Mouse (Mus musculus) MEL (cell line): ENCODE results near the gene Kpna2.
A peak's percentile ranks its signal among the peaks of the same experiment; 100 is the strongest.

Experiments
- CTCF ChIP-seq, 3 experiments: IDR thresholded peaks in 2 of 3; conservative IDR thresholded peaks in 1 of 3; 2 replicates each; pipeline ENCODE4 v1.5.1; 2011 to 2012; ENCODE audit warnings: low read length in 3 of 3, low read depth in 2 of 3, mild to moderate bottlenecking in 2 of 3, improper control_type of control experiment in 1 of 3, inconsistent platforms in 1 of 3, mixed read lengths in 1 of 3, moderate library complexity in 1 of 3; ENCODE audit not compliant: control insufficient read depth in 1 of 3, insufficient read depth in 1 of 3, poor library complexity in 1 of 3, severe bottlenecking in 1 of 3
- ETS1 ChIP-seq: IDR thresholded peaks from 2 replicates; pipeline ENCODE4 v1.6.1; 2012; ENCODE audit warnings: low read depth, mild to moderate bottlenecking, inconsistent platforms, low read length, improper control_type of control experiment, moderate library complexity
- JUND ChIP-seq: IDR thresholded peaks from 2 replicates; pipeline ENCODE4 v1.6.1; 2011; ENCODE audit warnings: low read depth, mild to moderate bottlenecking, improper control_type of control experiment, low read length
- MAX ChIP-seq: IDR thresholded peaks from 2 replicates; pipeline ENCODE4 v1.6.1; 2011; ENCODE audit warnings: low read length, improper control_type of control experiment
- MAZ ChIP-seq: IDR thresholded peaks from 2 replicates; pipeline ENCODE4 v1.6.1; 2012; ENCODE audit warnings: low read depth, mild to moderate bottlenecking, inconsistent platforms, low read length, improper control_type of control experiment
- NELFE ChIP-seq: IDR thresholded peaks from 2 replicates; pipeline ENCODE4 v1.6.1; 2011; ENCODE audit warnings: low read depth, low read length, improper control_type of control experiment
- NRF1 ChIP-seq: IDR thresholded peaks from 2 replicates; pipeline ENCODE4 v1.6.1; 2014; ENCODE audit warnings: low read depth, mild to moderate bottlenecking, inconsistent platforms, low read length, improper control_type of control experiment, moderate library complexity; ENCODE audit not compliant: poor library complexity, insufficient read depth, severe bottlenecking
- POLR2A ChIP-seq, 2 experiments: IDR thresholded peaks; 2 replicates each; pipeline ENCODE4 v1.6.1; 2011 to 2012; ENCODE audit warnings: low read length in 2 of 2, mild to moderate bottlenecking in 2 of 2, control low read depth in 1 of 2, improper control_type of control experiment in 1 of 2, low read depth in 1 of 2, moderate library complexity in 1 of 2; ENCODE audit not compliant: control insufficient read depth in 1 of 2, insufficient read depth in 1 of 2, poor library complexity in 1 of 2
- TCF12 ChIP-seq: IDR thresholded peaks from 2 replicates; pipeline ENCODE4 v1.6.1; 2014; ENCODE audit warnings: low read depth, mild to moderate bottlenecking, inconsistent platforms, low read length, improper control_type of control experiment, moderate library complexity
- USF1 ChIP-seq: IDR thresholded peaks from 2 replicates; pipeline ENCODE4 v1.6.1; 2014; ENCODE audit warnings: low read depth, mild to moderate bottlenecking, inconsistent platforms, low read length, improper control_type of control experiment, moderate library complexity

- TF ChIP-seq POLR2A (IDR thresholded peaks at IDR 0.05; ENCODE audit: control insufficient read depth in 1 of 2, insufficient read depth in 1 of 2, low read depth in 1 of 2, low read length in 2 of 2, poor library complexity in 1 of 2): no peak
- TF ChIP-seq MAX: peak; percentile 43; the same call in 1 of the 2 replicates
- TF ChIP-seq NELFE: no peak
- TF ChIP-seq JUND: no peak
- TF ChIP-seq MAZ: 0 out of 2 replicates have a peak, but pooled peaks have one; percentile 69
- TF ChIP-seq CTCF (IDR thresholded peaks at IDR 0.05 in 2 of 3, conservative IDR thresholded peaks at IDR 0.05 in 1 of 3; ENCODE audit: control insufficient read depth in 1 of 3, insufficient read depth in 1 of 3, low read depth in 2 of 3, low read length in 3 of 3, poor library complexity in 1 of 3, severe bottlenecking in 1 of 3): peak; percentile 93 to 98 (median 94)
- TF ChIP-seq ETS1: no peak
- TF ChIP-seq TCF12: 0 out of 2 replicates have a peak, but pooled peaks have one; percentile 15
- 0 out of 2 replicates have a peak, but pooled peaks have one; percentile 10 for TF ChIP-seq USF1
- no peak for TF ChIP-seq NRF1
These were observed 19.3 kb upstream of the Kpna2 start for GRCm38 (mm10) chr11:107018606-107019005.
